Mouse (Mus musculus): ENCODE measurements around the gene Tm4sf4.

DNA sequence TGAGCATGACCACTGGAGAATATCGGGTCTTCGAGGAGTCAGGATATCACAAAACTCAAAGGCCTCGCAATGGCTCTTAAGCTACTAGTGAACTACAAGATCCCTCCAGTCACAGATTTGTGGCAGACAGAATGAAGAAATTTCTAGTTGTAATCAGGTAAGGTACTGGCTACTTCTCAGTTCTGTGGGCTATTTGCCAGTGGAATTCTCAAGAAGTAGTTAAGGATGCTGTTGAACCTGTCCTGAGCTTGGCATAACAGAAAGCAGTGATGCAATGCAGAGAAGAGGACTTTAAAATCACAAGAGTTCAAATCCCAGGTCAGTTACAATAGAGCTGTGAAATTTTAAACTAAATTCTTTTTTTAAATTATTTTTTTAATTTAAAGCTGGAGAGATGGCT lies 44.2 kb downstream of the Tm4sf4 start:
- no peak for TF ChIP-seq CTCF (conservative IDR thresholded peaks at IDR 0.05; ENCODE audit: low read length)
- no peak for TF ChIP-seq NANOG (IDR thresholded peaks at IDR 0.05; ENCODE audit: borderline replicate concordance, low read length)
- TF ChIP-seq POU5F1 (IDR thresholded peaks at IDR 0.05; ENCODE audit: borderline replicate concordance, low read length), result no peak
